Mouse (Mus musculus): ENCODE measurements at regions not wholly inside any gene's neighbourhood (a gene's known extent, or its start where the extent isn't known, plus 50 kb on each side); places are given as distances from the start of the nearest gene placed in this dataset.

DNA sequence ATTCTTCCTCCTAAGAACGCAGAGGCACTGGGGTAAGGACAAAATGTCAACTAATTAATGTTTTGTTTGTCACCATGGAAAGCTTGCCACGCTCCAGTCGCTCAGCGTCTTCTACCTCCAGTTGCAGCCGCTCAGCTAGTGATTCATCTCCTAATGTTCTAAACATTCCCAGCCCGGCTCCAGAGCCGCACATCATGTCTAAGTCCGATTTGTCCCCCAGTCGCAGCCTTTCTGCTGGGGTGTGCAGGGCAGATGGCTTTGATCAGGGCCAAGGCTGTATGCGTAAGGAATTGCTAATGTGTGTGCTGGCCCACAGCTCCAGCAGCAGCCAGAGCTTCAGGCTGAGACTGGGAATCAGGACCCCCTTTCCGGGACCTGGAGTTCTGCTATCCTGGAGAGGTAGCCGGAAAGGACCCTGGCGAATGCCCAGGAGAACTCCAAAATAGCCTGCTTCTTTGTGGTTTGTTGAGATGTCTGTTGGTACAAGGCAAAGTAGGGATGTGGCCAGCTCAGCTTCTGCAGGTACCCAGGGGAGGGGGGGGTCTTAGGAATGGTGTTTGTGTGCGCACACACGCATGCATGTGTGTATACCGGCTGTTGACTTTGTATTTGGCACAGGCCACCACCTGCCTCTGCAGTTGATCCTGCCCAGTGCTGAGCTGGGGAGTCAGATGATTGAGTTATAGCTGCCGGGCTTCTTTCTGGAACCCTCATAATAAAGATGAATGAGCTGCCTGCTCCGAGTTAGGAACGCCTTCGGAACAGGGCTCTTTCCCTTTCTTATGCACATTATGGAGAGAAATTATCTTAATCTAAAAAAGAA lies 143.0 kb upstream of the Kcng1 start:
- 76% methylated on average over 20 of the region's 20 CpGs for WGBS
- Histone ChIP-seq H3K36me3 (ENCODE audit: control insufficient read depth, insufficient read depth, low read length) (no peaks in the 10 kb centered on the region), H3K27ac (ENCODE audit: low read depth, low read length) (no peak overlapping the region), H3K27me3 (ENCODE audit: control insufficient read depth, insufficient read depth, low read length) (no peaks in the 10 kb centered on the region), H3K4me1 (replicated peaks; ENCODE audit: control insufficient read depth, insufficient read depth, low read length) (no peaks in the 10 kb centered on the region), H3K4me3 (ENCODE audit: low read depth, low read length) (no peak overlapping the region), H3K9me3 (ENCODE audit: control insufficient read depth, low read length) (no peaks in the 10 kb centered on the region; the same call in 1 of the 2 replicates), H3K9ac (ENCODE audit: low read length) (no peak overlapping the region), H3K4me2 (ENCODE audit: low read depth, low read length, severe bottlenecking) (no peak overlapping the region)
- DNase-seq (ENCODE audit: low spot score) (no peak), ATAC-seq (replicated peaks; ENCODE audit: low FRiP score) (no peak)

DNA sequence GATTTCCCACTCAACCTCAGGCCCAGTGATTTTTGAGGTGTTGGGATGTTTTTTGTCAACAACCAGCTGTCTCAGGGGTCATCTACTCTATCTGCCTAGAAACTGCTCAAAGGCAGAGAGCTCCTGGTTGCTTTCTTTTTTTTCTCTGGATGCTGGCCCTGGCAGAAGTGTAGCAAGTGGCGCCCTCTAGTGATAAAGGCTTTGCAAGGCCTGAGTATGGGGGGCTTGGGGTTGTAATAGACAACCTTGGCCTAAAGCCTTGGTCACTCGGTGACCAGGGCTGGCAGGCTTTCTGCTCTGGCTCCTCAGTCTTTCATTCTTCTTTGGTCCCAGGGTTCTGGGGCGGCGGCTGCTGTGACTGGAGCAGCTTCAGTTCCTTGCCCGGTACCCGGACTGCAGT lies 142.0 kb upstream of the Kcng1 start:
- Histone ChIP-seq H3K4me1 (replicated peaks; ENCODE audit: control insufficient read depth, insufficient read depth, low read length) (no peaks in the 10 kb centered on the region), H3K27me3 (ENCODE audit: control insufficient read depth, insufficient read depth, low read length) (no peaks in the 10 kb centered on the region), H3K36me3 (ENCODE audit: control insufficient read depth, insufficient read depth, low read length) (no peaks in the 10 kb centered on the region), H3K4me3 (ENCODE audit: low read depth, low read length) (no peak overlapping the region), H3K4me2 (ENCODE audit: low read depth, low read length, severe bottlenecking) (no peak overlapping the region), H3K9me3 (ENCODE audit: control insufficient read depth, low read length) (no peaks in the 10 kb centered on the region; the same call in 1 of the 2 replicates), H3K9ac (ENCODE audit: low read length) (no peak overlapping the region), H3K27ac (ENCODE audit: low read depth, low read length) (no peak overlapping the region)
- no peak for ATAC-seq (replicated peaks; ENCODE audit: low FRiP score)
- 64% methylated on average over 6 of the region's 6 CpGs for WGBS
- peak; percentile 63 for DNase-seq (ENCODE audit: low spot score)

- whole genome bisulfite sequencing, result 36% methylated on average over 17 of the region's 17 CpGs
- no peak overlapping the region for H3K4me2 ChIP-seq (ENCODE audit: low read depth, low read length, severe bottlenecking)
- ATAC-seq (replicated peaks; ENCODE audit: low FRiP score) (no peak), DNase-seq (ENCODE audit: low spot score) (peak; percentile 69)
- H3K9me3 ChIP-seq (ENCODE audit: control insufficient read depth, low read length), result no peaks in the 10 kb centered on the region
- no peak overlapping the region for H3K4me3 ChIP-seq (ENCODE audit: low read depth, low read length)
- H3K36me3 ChIP-seq (ENCODE audit: control insufficient read depth, insufficient read depth, low read length), result no peaks in the 10 kb centered on the region
- no peak overlapping the region for H3K9ac ChIP-seq (ENCODE audit: low read length)
- no peaks in the 10 kb centered on the region for H3K4me1 ChIP-seq (replicated peaks; ENCODE audit: control insufficient read depth, insufficient read depth, low read length)
- H3K27me3 ChIP-seq (ENCODE audit: control insufficient read depth, insufficient read depth, low read length), result no peaks in the 10 kb centered on the region
- H3K27ac ChIP-seq (ENCODE audit: low read depth, low read length), result no peak overlapping the region
Observed at GRCm38 (mm10) chr2:168415140-168415539, 133.6 kb upstream of the Kcng1 start.

DNA sequence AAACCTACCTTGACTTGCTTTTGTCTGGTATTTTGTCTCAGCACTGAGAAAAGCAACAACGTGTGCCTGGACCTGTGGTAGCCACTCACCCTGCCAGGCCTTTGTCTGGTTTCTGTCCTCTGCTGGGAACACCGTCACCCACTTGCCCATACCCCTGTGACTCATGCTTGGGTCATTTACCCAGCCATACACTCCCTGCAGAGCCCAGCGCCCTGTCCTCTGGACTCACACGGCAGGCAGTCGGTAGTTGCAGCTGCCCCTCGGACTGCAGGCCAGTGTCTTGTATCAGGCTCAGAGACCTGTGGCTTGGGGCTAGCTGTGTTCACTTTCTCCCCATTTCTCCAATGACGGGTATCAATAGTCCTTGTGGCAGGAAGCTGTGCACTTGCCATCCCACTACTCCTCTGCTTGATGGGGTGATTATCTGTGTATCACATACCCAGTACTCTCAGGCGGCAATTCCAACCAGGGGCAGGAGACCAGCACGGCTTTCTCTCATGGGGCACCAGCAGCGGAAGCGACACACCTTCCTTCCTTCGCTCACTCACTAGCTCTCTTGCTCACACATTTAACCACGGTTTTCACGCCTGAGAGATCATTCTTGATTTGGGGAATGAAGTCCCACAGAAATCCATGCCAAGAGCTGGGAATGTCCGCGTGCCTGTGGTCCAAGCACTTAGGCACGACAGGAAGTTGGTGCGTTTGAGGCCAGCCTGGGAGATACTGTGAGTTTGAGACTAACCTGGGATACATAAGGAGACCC lies 132.8 kb upstream of the Kcng1 start:
- no peaks in the 10 kb centered on the region for H3K9me3 ChIP-seq (ENCODE audit: control insufficient read depth, low read length)
- ATAC-seq (replicated peaks; ENCODE audit: low FRiP score) (no peak), DNase-seq (ENCODE audit: low spot score) (no peak)
- 86% methylated on average over 18 of the region's 18 CpGs for WGBS
- no peak overlapping the region for H3K4me2 ChIP-seq (ENCODE audit: low read depth, low read length, severe bottlenecking)
- H3K4me1 ChIP-seq (replicated peaks; ENCODE audit: control insufficient read depth, insufficient read depth, low read length), result no peaks in the 10 kb centered on the region
- no peak overlapping the region for H3K9ac ChIP-seq (ENCODE audit: low read length)
- H3K27ac ChIP-seq (ENCODE audit: low read depth, low read length), result no peak overlapping the region
- H3K36me3 ChIP-seq (ENCODE audit: control insufficient read depth, insufficient read depth, low read length), result no peaks in the 10 kb centered on the region
- H3K4me3 ChIP-seq (ENCODE audit: low read depth, low read length), result no peak overlapping the region
- no peaks in the 10 kb centered on the region for H3K27me3 ChIP-seq (ENCODE audit: control insufficient read depth, insufficient read depth, low read length)

DNA sequence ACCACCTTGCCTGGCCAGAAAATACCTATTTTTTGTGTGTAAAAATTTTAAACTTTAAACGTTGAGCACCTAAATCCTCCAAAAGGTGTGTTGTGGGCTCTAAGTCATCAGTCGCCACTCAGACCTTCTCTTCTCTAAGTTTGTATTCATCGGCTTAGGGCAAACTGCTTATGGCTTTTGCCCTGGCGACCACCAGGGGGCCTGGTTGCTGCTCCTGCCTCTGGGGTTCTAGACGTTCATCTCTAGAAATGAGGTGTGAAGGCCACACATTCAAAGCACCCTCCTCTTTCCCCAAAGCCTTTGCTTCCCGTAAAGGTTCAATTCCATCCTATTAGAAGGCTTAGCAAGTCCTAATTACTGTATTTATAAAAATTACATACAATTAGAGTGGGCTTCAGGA lies 131.3 kb upstream of the Kcng1 start:
- H3K9me3 ChIP-seq (ENCODE audit: control insufficient read depth, low read length), result no peaks in the 10 kb centered on the region; the same call in 1 of the 2 replicates

DNA sequence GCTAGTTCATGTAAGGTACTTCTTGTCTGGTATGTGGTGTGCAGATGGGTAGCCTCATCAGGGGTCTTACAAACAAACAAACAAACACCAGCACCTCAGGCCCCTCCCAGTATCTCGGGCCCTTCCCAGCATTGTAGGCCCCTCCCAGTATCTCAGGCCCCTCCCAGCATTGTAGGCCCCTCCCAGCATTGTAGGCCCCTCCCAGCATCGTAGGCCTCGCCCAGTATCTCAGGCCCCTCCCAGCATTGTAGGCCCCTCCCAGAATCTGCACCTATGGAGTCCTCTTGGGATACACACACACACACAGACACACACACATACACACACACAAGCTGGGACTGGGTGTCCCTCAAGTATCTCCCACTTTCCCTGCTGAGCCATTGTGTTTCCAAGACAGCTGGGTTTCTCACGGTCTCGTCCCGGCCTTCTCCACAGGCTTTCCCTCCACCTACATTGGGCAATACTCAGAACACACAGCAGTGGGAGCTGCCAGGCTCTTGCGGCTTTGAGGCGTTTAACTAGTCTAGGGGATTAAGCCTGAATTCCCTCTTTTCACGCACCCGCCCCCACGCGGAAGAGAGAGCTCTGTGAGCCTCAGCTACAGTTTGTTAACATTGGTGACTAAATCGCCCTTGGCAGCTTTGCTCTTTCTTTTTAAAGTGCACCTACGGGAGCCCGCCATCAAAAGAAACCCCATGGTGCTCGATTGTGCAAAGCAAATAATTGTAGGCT lies 121.4 kb upstream of the Kcng1 start:
- Histone ChIP-seq H3K9ac (ENCODE audit: low read length) (no peak overlapping the region), H3K9me3 (ENCODE audit: control insufficient read depth, low read length) (no peaks in the 10 kb centered on the region), H3K36me3 (ENCODE audit: control insufficient read depth, insufficient read depth, low read length) (no peaks in the 10 kb centered on the region), H3K27ac (ENCODE audit: low read depth, low read length) (no peak overlapping the region), H3K27me3 (ENCODE audit: control insufficient read depth, insufficient read depth, low read length) (peaks cover 10% of the 10 kb centered on the region), H3K4me2 (ENCODE audit: low read depth, low read length, severe bottlenecking) (no peak overlapping the region), H3K4me3 (ENCODE audit: low read depth, low read length) (no peak overlapping the region), H3K4me1 (replicated peaks; ENCODE audit: control insufficient read depth, insufficient read depth, low read length) (peaks cover 3% of the 10 kb centered on the region; the same call in 1 of the 2 replicates)
- WGBS, result 23% methylated on average over 16 of the region's 16 CpGs
- ATAC-seq (replicated peaks; ENCODE audit: low FRiP score) (peak; percentile 77), DNase-seq (ENCODE audit: low spot score) (peak; percentile 74)

More for the DNA sequence above, 131.3 kb upstream of the Kcng1 start:
- Histone ChIP-seq H3K27me3 (ENCODE audit: control insufficient read depth, insufficient read depth, low read length) (no peaks in the 10 kb centered on the region), H3K36me3 (ENCODE audit: control insufficient read depth, insufficient read depth, low read length) (no peaks in the 10 kb centered on the region), H3K4me1 (replicated peaks; ENCODE audit: control insufficient read depth, insufficient read depth, low read length) (no peaks in the 10 kb centered on the region), H3K4me2 (ENCODE audit: low read depth, low read length, severe bottlenecking) (no peak overlapping the region), H3K9ac (ENCODE audit: low read length) (no peak overlapping the region), H3K4me3 (ENCODE audit: low read depth, low read length) (no peak overlapping the region), H3K27ac (ENCODE audit: low read depth, low read length) (no peak overlapping the region)
- ATAC-seq (replicated peaks; ENCODE audit: low FRiP score), result no peak
- 51% methylated on average over 6 of the region's 6 CpGs for WGBS
- DNase-seq (ENCODE audit: low spot score), result no peak

DNA sequence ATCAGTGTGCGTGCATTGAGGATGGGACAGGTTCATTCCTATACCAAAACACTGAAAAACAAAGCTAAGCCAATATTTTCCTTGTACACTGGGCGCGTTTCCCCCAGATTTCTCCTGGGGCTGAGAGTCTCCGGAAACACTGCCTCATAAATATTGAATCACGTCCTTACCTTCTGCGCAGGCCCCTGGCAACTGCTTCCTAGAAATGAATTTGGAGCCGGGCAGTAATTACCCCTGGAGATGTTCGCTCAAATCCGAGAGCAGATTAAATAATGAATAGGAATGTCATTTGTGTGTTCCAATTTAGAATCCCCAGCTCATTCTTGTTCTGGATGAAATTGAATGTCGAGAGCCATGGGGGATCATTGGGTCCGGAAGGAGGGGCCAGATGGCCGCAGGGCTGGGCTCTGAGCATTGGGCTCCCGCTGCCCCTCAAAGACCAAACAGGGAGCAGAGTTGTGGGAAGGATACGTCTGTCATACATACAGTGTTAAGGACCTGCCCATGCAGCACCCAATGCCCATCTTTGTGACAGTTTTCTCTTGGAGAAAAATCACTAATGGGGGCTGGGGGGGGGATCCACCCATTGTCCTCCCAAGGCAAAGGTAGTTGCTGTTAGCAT lies 117.7 kb upstream of the Kcng1 start:
- Histone ChIP-seq H3K4me1 (replicated peaks; ENCODE audit: control insufficient read depth, insufficient read depth, low read length) (peaks cover 3% of the 10 kb centered on the region; the same call in 1 of the 2 replicates), H3K27ac (ENCODE audit: low read depth, low read length) (no peak overlapping the region), H3K9ac (ENCODE audit: low read length) (no peak overlapping the region), H3K9me3 (ENCODE audit: control insufficient read depth, low read length) (no peaks in the 10 kb centered on the region), H3K27me3 (ENCODE audit: control insufficient read depth, insufficient read depth, low read length) (peaks cover 2% of the 10 kb centered on the region), H3K36me3 (ENCODE audit: control insufficient read depth, insufficient read depth, low read length) (no peaks in the 10 kb centered on the region), H3K4me2 (ENCODE audit: low read depth, low read length, severe bottlenecking) (no peak overlapping the region), H3K4me3 (ENCODE audit: low read depth, low read length) (no peak overlapping the region)
- DNase-seq (ENCODE audit: low spot score) (no peak), ATAC-seq (replicated peaks; ENCODE audit: low FRiP score) (no peak)
- WGBS, result 61% methylated on average over 14 of the region's 14 CpGs

GRCm38 (mm10) chr2:168396316-168396715 lies 114.8 kb upstream of the Kcng1 start:
- DNase-seq (ENCODE audit: low spot score) (no peak), ATAC-seq (replicated peaks; ENCODE audit: low FRiP score) (no peak)
- H3K4me1 ChIP-seq (replicated peaks; ENCODE audit: control insufficient read depth, insufficient read depth, low read length), result no peaks in the 10 kb centered on the region
- no peaks in the 10 kb centered on the region for H3K9me3 ChIP-seq (ENCODE audit: control insufficient read depth, low read length)
- peaks cover 2% of the 10 kb centered on the region; the same call in 1 of the 2 replicates for H3K27me3 ChIP-seq (ENCODE audit: control insufficient read depth, insufficient read depth, low read length)
- whole genome bisulfite sequencing, result 67% methylated on average over 3 of the region's 3 CpGs
- no peak overlapping the region for H3K9ac ChIP-seq (ENCODE audit: low read length)
- H3K4me2 ChIP-seq (ENCODE audit: low read depth, low read length, severe bottlenecking), result no peak overlapping the region
- H3K27ac ChIP-seq (ENCODE audit: low read depth, low read length), result no peak overlapping the region
- no peaks in the 10 kb centered on the region for H3K36me3 ChIP-seq (ENCODE audit: control insufficient read depth, insufficient read depth, low read length)
- H3K4me3 ChIP-seq (ENCODE audit: low read depth, low read length), result no peak overlapping the region

Measured in forebrain, embryonic 11.5 days (tissue).